Mouse (Mus musculus) layer of hippocampus, postnatal 36 days (tissue): Measurements from ENCODE around the gene Krtap9-5. TPM values are rescaled to one million over a fixed set of nuclear protein-coding genes. Genes with fewer than 3 reads are reported as not detected.

Source experiments
- total RNA-seq, 2 experiments: library from RNA; stranded (reverse); gene quantifications; 2 replicates each; pipeline ENCODE4 v1.2.3; 2021

The Krtap9-5 gene
- total RNA-seq, 2 experiments from 2014 or later: not detected

Other genes starting within 250 kb of the Krtap9-5 start
- gene Gm14180, start 214.2 kb upstream of the Krtap9-5 start, total RNA-seq: not detected
- not detected for gene Gm11595, start 175.6 kb upstream of the Krtap9-5 start, total RNA-seq
- gene Krtap4-8, start 167.8 kb upstream of the Krtap9-5 start, total RNA-seq: not detected
- not detected for gene Krtap4-9, start 163.3 kb upstream of the Krtap9-5 start, total RNA-seq
- gene Gm11596, start 155.0 kb upstream of the Krtap9-5 start, total RNA-seq: not detected
- not detected for gene Gm11569, start 149.5 kb upstream of the Krtap9-5 start, total RNA-seq
- gene Gm11554, start 144.0 kb upstream of the Krtap9-5 start, total RNA-seq: not detected
- not detected for gene Krtap4-13, start 138.6 kb upstream of the Krtap9-5 start, total RNA-seq
- not detected for gene Gm11564, start 132.8 kb upstream of the Krtap9-5 start, total RNA-seq
- gene 2300003K06Rik, start 110.4 kb upstream of the Krtap9-5 start, total RNA-seq: not detected
- not detected for gene Krtap4-16, start 96.9 kb upstream of the Krtap9-5 start, total RNA-seq
- gene Gm11568, start 90.6 kb upstream of the Krtap9-5 start, total RNA-seq: not detected
- gene Gm11559, start 84.0 kb upstream of the Krtap9-5 start, total RNA-seq: not detected
- not detected for gene Krtap9-1, start 75.1 kb upstream of the Krtap9-5 start, total RNA-seq
- not detected for gene Gm11567, start 69.3 kb upstream of the Krtap9-5 start, total RNA-seq
- gene Krtap31-1, start 40.6 kb upstream of the Krtap9-5 start, total RNA-seq: not detected
- gene Gm11565, start 33.7 kb upstream of the Krtap9-5 start, total RNA-seq: not detected
- not detected for gene Krtap31-2, start 12.2 kb upstream of the Krtap9-5 start, total RNA-seq
- gene Krtap29-1, start 30.6 kb downstream of the Krtap9-5 start, total RNA-seq: not detected
- gene Krtap16-1, start 38.1 kb downstream of the Krtap9-5 start, total RNA-seq: not detected
- not detected for gene Krtap17-1, start 45.5 kb downstream of the Krtap9-5 start, total RNA-seq
- not detected for gene Krt33a, start 67.7 kb downstream of the Krtap9-5 start, total RNA-seq
- gene Krt33b, start 81.4 kb downstream of the Krtap9-5 start, total RNA-seq: not detected
- not detected for gene Krt34, start 93.1 kb downstream of the Krtap9-5 start, total RNA-seq
- gene Krt31, start 102.1 kb downstream of the Krtap9-5 start, total RNA-seq: not detected
- not detected for gene Krt32, start 139.8 kb downstream of the Krtap9-5 start, total RNA-seq
- gene Krt35, start 147.8 kb downstream of the Krtap9-5 start, total RNA-seq: not detected
- not detected for gene Krt36, start 157.2 kb downstream of the Krtap9-5 start, total RNA-seq
- gene Krt13, start 173.1 kb downstream of the Krtap9-5 start, total RNA-seq: not detected
- under 1 TPM; 0.23 to 0.40 TPM for gene Krt15, start 187.5 kb downstream of the Krtap9-5 start, total RNA-seq
- under 1 TPM; 0.23 to 0.52 TPM for gene Krt19, start 200.2 kb downstream of the Krtap9-5 start, total RNA-seq
- gene Krt9, start 244.8 kb downstream of the Krtap9-5 start, total RNA-seq: 1 to 10 TPM; 2.5 to 2.7 TPM